Mouse (Mus musculus): Measurements from ENCODE around the gene 5330417C22Rik. TPM values are rescaled to one million over a fixed set of nuclear protein-coding genes. Genes with fewer than 3 reads are reported as not detected.
"Not testable (repeated sequence)": the region's sequence is repeated elsewhere in the genome, so short reads cannot be mapped to it uniquely, and the experiment has no call there.

The 5330417C22Rik gene
- polyA plus RNA-seq, 1 experiment from 2014 or later, result 18.9 TPM

- no peak for ATAC-seq (replicated peaks)
- no peaks in the 10 kb centered on the region for H3K27me3 ChIP-seq (replicated peaks)
- H3K9me3 ChIP-seq, result no peaks in the 10 kb centered on the region
- H3K4me3 ChIP-seq, result no peak overlapping the region
- H3K36me3 ChIP-seq (replicated peaks), result no peaks in the 10 kb centered on the region
- H3K4me2 ChIP-seq, result no peak overlapping the region
- no peaks in the 10 kb centered on the region for H3K4me1 ChIP-seq
- no peak overlapping the region for H3K9ac ChIP-seq
- WGBS, result 62% methylated on average over 4 of the region's 4 CpGs
- H3K27ac ChIP-seq, result no peak overlapping the region
Measured at GRCm38 (mm10) chr3:108518276-108518675, 18.1 kb downstream of the 5330417C22Rik start.

- WGBS, result 51% methylated on average over 3 of the region's 3 CpGs
Measured at GRCm38 (mm10) chr3:108513465-108513864, 22.9 kb downstream of the 5330417C22Rik start.

DNA sequence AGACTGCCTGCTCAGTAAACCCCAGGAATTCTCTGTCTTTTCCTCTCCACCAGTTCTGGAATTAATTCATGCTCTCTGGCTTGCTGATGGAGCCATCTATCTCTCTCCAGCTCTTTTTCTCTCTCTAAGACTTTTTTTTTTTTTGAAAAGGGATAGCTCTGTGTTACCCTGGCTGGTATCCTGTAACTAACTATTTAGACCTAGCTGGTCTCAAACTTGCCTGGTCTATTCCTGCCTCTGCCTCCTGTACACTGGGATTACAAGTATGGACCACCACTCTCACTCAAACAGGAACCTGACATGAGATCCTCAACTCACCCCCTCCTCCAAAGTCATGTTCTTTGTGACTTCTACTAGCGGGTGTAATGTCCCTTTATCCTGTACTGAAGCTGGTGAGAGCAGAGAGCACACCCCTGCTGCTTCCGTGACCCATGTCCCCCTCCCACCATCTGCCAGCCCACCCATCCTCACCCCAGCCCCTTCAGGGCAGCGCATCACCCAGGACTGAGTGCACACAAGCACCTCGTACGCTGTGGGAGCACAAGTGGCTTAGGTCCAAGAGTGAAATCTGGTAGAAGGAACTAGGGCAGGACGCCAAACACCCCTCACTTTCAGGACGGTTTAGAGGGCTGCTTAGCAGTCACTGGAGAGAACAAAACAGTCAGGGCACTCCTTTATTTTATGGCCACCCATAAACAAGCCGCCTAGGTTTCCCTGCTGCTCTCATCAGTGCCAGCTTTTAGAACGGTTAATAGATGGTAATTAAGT is 25.4 kb downstream of the 5330417C22Rik start:
- Histone ChIP-seq H3K36me3 (replicated peaks) (no peaks in the 10 kb centered on the region), H3K27me3 (replicated peaks) (no peaks in the 10 kb centered on the region), H3K9ac (no peak overlapping the region), H3K4me3 (no peak overlapping the region), H3K9me3 (no peaks in the 10 kb centered on the region), H3K4me1 (no peaks in the 10 kb centered on the region; the same call in 1 of the 2 replicates), H3K27ac (no peak overlapping the region), H3K4me2 (no peak overlapping the region)
- peak; percentile 59 for ATAC-seq (replicated peaks)
- WGBS, result 12% methylated on average over 9 of the region's 9 CpGs

More at GRCm38 (mm10) chr3:108513465-108513864, 22.9 kb downstream of the 5330417C22Rik start:
- Histone ChIP-seq H3K4me1 (no peaks in the 10 kb centered on the region; the same call in 1 of the 2 replicates), H3K4me3 (no peak overlapping the region), H3K9me3 (no peaks in the 10 kb centered on the region), H3K27me3 (replicated peaks) (no peaks in the 10 kb centered on the region), H3K27ac (no peak overlapping the region), H3K4me2 (no peak overlapping the region), H3K36me3 (replicated peaks) (no peaks in the 10 kb centered on the region), H3K9ac (no peak overlapping the region)
- ATAC-seq (replicated peaks), result no peak

DNA sequence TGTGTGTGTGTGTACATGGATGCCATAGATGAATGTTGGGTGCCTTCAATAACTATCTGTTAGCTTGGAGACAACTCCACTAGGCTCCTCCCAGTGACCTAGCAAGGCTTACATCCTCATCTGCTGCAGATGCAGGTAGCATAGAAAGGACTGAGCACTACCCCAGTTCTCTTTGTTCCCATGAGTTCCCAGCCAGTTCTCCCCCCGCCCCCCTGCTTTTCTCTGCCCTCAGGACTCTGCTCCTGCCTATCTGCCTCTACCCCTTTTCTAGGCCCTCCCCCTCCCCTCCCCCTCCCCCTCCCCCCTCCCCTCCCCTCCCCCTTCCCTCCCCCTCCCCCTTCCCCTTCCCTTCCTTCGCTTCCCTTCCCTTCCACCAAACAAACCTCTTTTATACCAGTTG is 26.2 kb downstream of the 5330417C22Rik start:
- Histone ChIP-seq H3K27ac (no peak overlapping the region), H3K4me2 (no peak overlapping the region), H3K9me3 (no peaks in the 10 kb centered on the region), H3K27me3 (replicated peaks) (no peaks in the 10 kb centered on the region), H3K36me3 (replicated peaks) (no peaks in the 10 kb centered on the region), H3K4me3 (no peak overlapping the region), H3K4me1 (no peaks in the 10 kb centered on the region; the same call in 1 of the 2 replicates), H3K9ac (no peak overlapping the region)
- WGBS, result 25% methylated on average over 1 of the region's 2 CpGs
- ATAC-seq (replicated peaks), result 0 out of 2 replicates have a peak, but pooled peaks have one; percentile 28

- Histone ChIP-seq H3K27ac (no peak overlapping the region), H3K4me3 (no peak overlapping the region), H3K9me3 (no peaks in the 10 kb centered on the region), H3K9ac (no peak overlapping the region), H3K4me1 (no peaks in the 10 kb centered on the region; the same call in 1 of the 2 replicates), H3K27me3 (replicated peaks) (no peaks in the 10 kb centered on the region), H3K36me3 (replicated peaks) (no peaks in the 10 kb centered on the region), H3K4me2 (no peak overlapping the region)
- no peak for ATAC-seq (replicated peaks)
- WGBS, result 74% methylated on average over 4 of the region's 4 CpGs
Measured at GRCm38 (mm10) chr3:108508745-108509474, 27.4 kb downstream of the 5330417C22Rik start.

DNA sequence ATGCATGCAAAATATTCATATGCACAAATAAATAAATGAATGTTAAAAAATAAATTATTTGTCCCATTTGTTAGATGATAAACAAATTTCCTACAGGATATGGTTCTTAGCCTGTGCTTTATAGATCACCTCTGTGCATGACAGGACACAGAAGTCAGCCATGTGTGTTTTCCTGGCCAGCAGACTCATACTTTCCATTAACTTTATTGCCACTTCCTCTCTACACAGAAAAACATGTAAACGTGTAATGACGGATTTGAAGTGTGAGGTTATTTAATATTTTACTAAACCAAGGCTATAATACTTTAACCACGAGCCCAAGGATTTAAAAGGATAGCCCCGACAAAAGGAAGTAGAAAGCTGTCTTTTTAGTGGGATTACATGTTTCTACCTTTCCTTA is 32.4 kb downstream of the 5330417C22Rik start:
- 86% methylated on average over 4 of the region's 4 CpGs for WGBS
- Histone ChIP-seq H3K9me3 (no peaks in the 10 kb centered on the region), H3K4me3 (no peak overlapping the region), H3K36me3 (replicated peaks) (no peaks in the 10 kb centered on the region), H3K4me2 (no peak overlapping the region), H3K4me1 (no peaks in the 10 kb centered on the region), H3K9ac (no peak overlapping the region), H3K27ac (no peak overlapping the region), H3K27me3 (replicated peaks) (no peaks in the 10 kb centered on the region)
- no peak for ATAC-seq (replicated peaks)

DNA sequence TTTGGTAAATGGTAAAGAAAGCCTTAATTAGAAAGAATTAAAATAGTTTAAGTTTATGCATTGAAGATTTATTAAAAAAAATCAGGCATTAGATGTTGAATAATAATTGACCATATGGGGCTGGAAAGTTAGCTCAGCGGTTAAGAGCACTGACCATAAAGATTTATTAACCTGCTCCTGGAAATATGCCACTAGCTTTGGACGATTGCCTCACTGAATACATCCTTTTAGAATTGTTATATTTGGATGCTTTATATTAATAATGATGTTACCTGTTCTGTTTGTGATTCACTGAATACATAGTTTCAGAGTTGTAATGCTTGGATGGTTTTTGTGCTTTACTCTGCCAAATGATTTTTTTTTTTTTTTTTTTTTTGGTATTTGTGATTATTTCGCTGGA is 34.9 kb downstream of the 5330417C22Rik start:
- H3K36me3 ChIP-seq (replicated peaks); H3K4me1 ChIP-seq; H3K9ac ChIP-seq; H3K27ac ChIP-seq; H3K4me2 ChIP-seq; H3K27me3 ChIP-seq (replicated peaks); ATAC-seq (replicated peaks); H3K9me3 ChIP-seq; H3K4me3 ChIP-seq: not testable (repeated sequence)
- WGBS, result 91% methylated on average over 3 of the region's 3 CpGs

DNA sequence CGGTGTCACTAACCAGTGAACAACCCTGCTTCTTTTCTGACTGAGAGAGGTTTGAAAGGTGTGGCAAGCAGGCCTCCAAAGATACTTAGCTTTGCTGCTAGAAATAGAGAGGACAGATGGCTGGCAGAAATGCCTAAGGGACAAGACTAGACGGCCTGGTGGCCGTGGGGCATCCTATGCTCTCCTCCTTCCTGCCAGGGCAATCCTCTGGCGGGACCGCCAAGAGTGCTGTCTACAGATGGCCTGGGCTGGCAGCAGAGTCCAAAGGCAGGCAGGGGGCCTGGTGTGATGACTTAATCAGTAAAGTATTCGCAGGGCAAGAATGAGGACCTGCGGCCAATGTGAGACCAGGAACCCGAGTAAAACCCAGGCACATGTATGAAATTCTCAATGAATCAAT is 36.5 kb downstream of the 5330417C22Rik start:
- Histone ChIP-seq H3K27me3 (replicated peaks) (no peaks in the 10 kb centered on the region), H3K4me2 (no peak overlapping the region), H3K9ac (no peak overlapping the region), H3K9me3 (no peaks in the 10 kb centered on the region), H3K36me3 (replicated peaks) (no peaks in the 10 kb centered on the region), H3K4me1 (peaks cover 5% of the 10 kb centered on the region; the same call in 1 of the 2 replicates), H3K27ac (no peak overlapping the region), H3K4me3 (no peak overlapping the region)
- WGBS, result 55% methylated on average over 8 of the region's 8 CpGs
- ATAC-seq (replicated peaks), result no peak

DNA sequence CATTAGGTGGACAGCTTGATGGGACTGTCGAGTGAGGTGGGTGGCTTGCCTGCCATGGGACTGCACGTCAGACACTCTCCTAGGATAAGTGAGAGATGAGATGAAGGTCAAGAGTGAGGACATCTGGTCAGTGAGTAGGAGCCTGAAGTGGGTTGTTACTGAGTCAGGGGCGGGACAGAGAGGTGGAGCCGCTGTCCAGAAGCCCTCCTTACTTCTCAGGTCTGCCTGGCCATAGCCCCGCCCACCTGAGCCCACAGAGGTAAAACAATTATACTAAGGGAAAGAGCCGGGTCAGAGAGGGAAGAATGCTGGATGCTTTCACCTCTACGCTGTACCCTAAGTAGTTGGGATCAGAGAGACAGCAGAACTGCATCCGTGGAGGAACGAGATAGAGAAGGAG is 38.7 kb downstream of the 5330417C22Rik start:
- 48% methylated on average over 9 of the region's 9 CpGs for WGBS
- Histone ChIP-seq H3K4me1 (peaks cover 5% of the 10 kb centered on the region; the same call in 1 of the 2 replicates), H3K9ac (no peak overlapping the region), H3K4me2 (no peak overlapping the region), H3K9me3 (no peaks in the 10 kb centered on the region), H3K4me3 (no peak overlapping the region), H3K27me3 (replicated peaks) (no peaks in the 10 kb centered on the region), H3K36me3 (replicated peaks) (no peaks in the 10 kb centered on the region), H3K27ac (no peak overlapping the region)
- ATAC-seq (replicated peaks), result no peak

DNA sequence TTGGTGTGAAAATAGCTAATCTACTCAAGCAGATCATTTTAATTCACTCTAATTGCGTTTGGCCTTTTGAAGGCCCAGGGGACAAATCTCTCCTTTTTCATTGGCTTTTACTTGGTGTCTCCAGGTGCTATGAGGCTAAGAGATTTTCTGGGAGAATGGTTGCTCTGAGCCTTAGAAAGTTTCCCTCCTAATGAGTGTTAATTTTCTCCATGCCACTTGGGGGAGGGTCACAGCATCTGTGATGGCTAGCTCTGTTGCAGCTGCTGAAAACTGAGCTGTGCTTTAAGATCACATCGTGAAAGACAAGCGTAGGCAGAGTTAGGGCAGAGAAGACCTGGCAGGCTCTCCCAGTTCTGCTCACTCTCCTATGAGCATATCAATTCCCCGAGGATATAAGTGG is 40.9 kb downstream of the 5330417C22Rik start:
- WGBS, result 31% methylated on average over 4 of the region's 4 CpGs
- Histone ChIP-seq H3K36me3 (replicated peaks) (no peaks in the 10 kb centered on the region), H3K9me3 (no peaks in the 10 kb centered on the region), H3K4me1 (peaks cover 5% of the 10 kb centered on the region; the same call in 1 of the 2 replicates), H3K9ac (no peak overlapping the region), H3K4me2 (no peak overlapping the region), H3K27ac (no peak overlapping the region), H3K27me3 (replicated peaks) (no peaks in the 10 kb centered on the region), H3K4me3 (no peak overlapping the region)
- ATAC-seq (replicated peaks), result no peak

DNA sequence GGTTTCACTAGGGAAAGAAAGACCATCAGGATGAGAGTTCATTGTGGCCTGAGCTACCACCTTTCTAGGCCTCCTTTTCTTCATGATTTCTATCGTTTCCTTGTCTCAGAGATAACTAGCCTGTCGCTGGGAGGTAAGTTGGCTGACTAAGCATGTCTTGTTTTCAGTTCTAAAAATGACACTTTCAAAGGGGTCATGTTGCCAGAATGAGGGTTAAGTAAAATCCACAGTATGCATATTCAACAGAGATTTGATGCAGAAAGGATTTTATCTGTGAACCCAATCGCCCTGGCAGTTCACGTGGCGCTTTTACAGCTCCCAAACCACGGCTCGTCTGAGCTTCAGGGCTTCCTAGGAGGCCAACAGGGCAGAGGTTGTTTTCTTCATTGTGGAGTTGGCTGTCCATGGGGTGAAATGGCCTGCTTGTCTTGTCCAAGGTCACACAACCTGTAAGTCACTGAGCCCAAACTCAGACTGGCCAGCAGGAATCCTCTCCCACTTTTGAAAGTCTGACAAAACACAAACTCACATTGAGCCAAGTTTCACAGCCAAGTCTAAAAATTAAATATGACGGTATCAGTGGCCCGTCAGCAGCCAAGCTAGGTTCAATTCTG is 41.4 kb downstream of the 5330417C22Rik start:
- H3K9ac ChIP-seq, result no peak overlapping the region
- no peak overlapping the region for H3K4me3 ChIP-seq
- no peak for ATAC-seq (replicated peaks)
- no peaks in the 10 kb centered on the region for H3K9me3 ChIP-seq
- H3K4me1 ChIP-seq, result peaks cover 5% of the 10 kb centered on the region; the same call in 1 of the 2 replicates
- no peaks in the 10 kb centered on the region for H3K36me3 ChIP-seq (replicated peaks)
- WGBS, result 63% methylated on average over 9 of the region's 9 CpGs
- no peak overlapping the region for H3K4me2 ChIP-seq
- no peaks in the 10 kb centered on the region for H3K27me3 ChIP-seq (replicated peaks)
- no peak overlapping the region for H3K27ac ChIP-seq

GRCm38 (mm10) chr3:108489968-108490367 is 46.4 kb downstream of the 5330417C22Rik start:
- Histone ChIP-seq H3K4me1 (no peaks in the 10 kb centered on the region), H3K4me3 (no peak overlapping the region), H3K27ac (no peak overlapping the region), H3K9ac (no peak overlapping the region), H3K36me3 (replicated peaks) (no peaks in the 10 kb centered on the region; the same call in 1 of the 2 replicates), H3K27me3 (replicated peaks) (no peaks in the 10 kb centered on the region), H3K9me3 (no peaks in the 10 kb centered on the region), H3K4me2 (no peak overlapping the region)
- 45% methylated on average over 3 of the region's 3 CpGs for WGBS
- no peak for ATAC-seq (replicated peaks)

Measured in midbrain, embryonic 15.5 days (tissue).